Mouse (Mus musculus): Measurements from ENCODE around the gene Accs. TPM values are rescaled to one million over a fixed set of nuclear protein-coding genes. Genes with fewer than 3 reads are reported as not detected.

Gene Accs
- polyA plus RNA-seq, 1 experiment, result 2.4 TPM

GRCm38 (mm10) chr2:93836232-93836785, 13.4 kb downstream of the Accs start:
- no peak overlapping the region for H3K4me3 ChIP-seq (ENCODE audit: insufficient read depth, poor library complexity, severe bottlenecking)
- H3K27me3 ChIP-seq (ENCODE audit: control insufficient read depth, insufficient read depth, insufficient read length), result no peaks in the 10 kb centered on the region
- no peak overlapping the region for H3ac ChIP-seq (ENCODE audit: control insufficient read depth, insufficient read length, low read depth)
- H3K79me3 ChIP-seq (ENCODE audit: low read depth), result no peaks in the 10 kb centered on the region
- no peaks in the 10 kb centered on the region for H3K79me2 ChIP-seq (ENCODE audit: control insufficient read depth, insufficient read depth)
- H3K36me3 ChIP-seq (ENCODE audit: control insufficient read depth, insufficient read depth), result no peaks in the 10 kb centered on the region
- TF ChIP-seq USF1 (IDR thresholded peaks at IDR 0.05; ENCODE audit: low read depth), result no peak
- no peak for TF ChIP-seq MYOD1 (IDR thresholded peaks at IDR 0.05; ENCODE audit: control insufficient read depth, insufficient read length, low read depth)
- no peak for TF ChIP-seq MYOG (IDR thresholded peaks at IDR 0.05; ENCODE audit: control insufficient read depth, extremely low read depth, insufficient read length)
- no peak for TF ChIP-seq MAX (IDR thresholded peaks at IDR 0.05)
- TF ChIP-seq CTCF (IDR thresholded peaks at IDR 0.05; ENCODE audit: control insufficient read depth, insufficient read depth, insufficient read length), result no peak
- TF ChIP-seq CEBPB (IDR thresholded peaks at IDR 0.05; ENCODE audit: low read depth), result no peak
- no peak for TF ChIP-seq FOSL1 (IDR thresholded peaks at IDR 0.05; ENCODE audit: insufficient read depth, low read length, poor library complexity, severe bottlenecking)

GRCm38 (mm10) chr2:93835596-93835995, 14.1 kb downstream of the Accs start:
- Histone ChIP-seq H3K79me3 (ENCODE audit: low read depth) (no peaks in the 10 kb centered on the region), H3ac (ENCODE audit: control insufficient read depth, insufficient read length, low read depth) (no peak overlapping the region), H3K36me3 (ENCODE audit: control insufficient read depth, insufficient read depth) (no peaks in the 10 kb centered on the region), H3K79me2 (ENCODE audit: control insufficient read depth, insufficient read depth) (no peaks in the 10 kb centered on the region), H3K27me3 (ENCODE audit: control insufficient read depth, insufficient read depth, insufficient read length) (no peaks in the 10 kb centered on the region), H3K4me3 (ENCODE audit: insufficient read depth, poor library complexity, severe bottlenecking) (no peak overlapping the region)
- TF ChIP-seq FOSL1 (IDR thresholded peaks at IDR 0.05; ENCODE audit: insufficient read depth, low read length, poor library complexity, severe bottlenecking) (no peak), USF1 (IDR thresholded peaks at IDR 0.05; ENCODE audit: low read depth) (no peak), MAX (IDR thresholded peaks at IDR 0.05) (no peak), CEBPB (IDR thresholded peaks at IDR 0.05; ENCODE audit: low read depth) (no peak), MYOG (IDR thresholded peaks at IDR 0.05; ENCODE audit: control insufficient read depth, extremely low read depth, insufficient read length) (no peak), MYOD1 (IDR thresholded peaks at IDR 0.05; ENCODE audit: control insufficient read depth, insufficient read length, low read depth) (no peak), CTCF (IDR thresholded peaks at IDR 0.05; ENCODE audit: control insufficient read depth, insufficient read depth, insufficient read length) (no peak)

GRCm38 (mm10) chr2:93823519-93823918, 26.2 kb downstream of the Accs start:
- Histone ChIP-seq H3ac (ENCODE audit: control insufficient read depth, insufficient read length, low read depth) (no peak overlapping the region), H3K79me3 (ENCODE audit: low read depth) (no peaks in the 10 kb centered on the region), H3K79me2 (ENCODE audit: control insufficient read depth, insufficient read depth) (peaks cover 14% of the 10 kb centered on the region), H3K4me3 (ENCODE audit: insufficient read depth, poor library complexity, severe bottlenecking) (no peak overlapping the region), H3K36me3 (ENCODE audit: control insufficient read depth, insufficient read depth) (no peaks in the 10 kb centered on the region), H3K27me3 (ENCODE audit: control insufficient read depth, insufficient read depth, insufficient read length) (no peaks in the 10 kb centered on the region)
- TF ChIP-seq CTCF (IDR thresholded peaks at IDR 0.05; ENCODE audit: control insufficient read depth, insufficient read depth, insufficient read length) (peak; percentile 85), USF1 (IDR thresholded peaks at IDR 0.05; ENCODE audit: low read depth) (no peak), CEBPB (IDR thresholded peaks at IDR 0.05; ENCODE audit: low read depth) (peak; percentile 41), MAX (IDR thresholded peaks at IDR 0.05) (peak; percentile 73)

- Histone ChIP-seq H3K27me3 (ENCODE audit: control insufficient read depth, insufficient read depth, insufficient read length) (no peaks in the 10 kb centered on the region), H3K79me3 (ENCODE audit: low read depth) (no peaks in the 10 kb centered on the region)
- peak; percentile 93 for TF ChIP-seq MAX (IDR thresholded peaks at IDR 0.05)
- peak; percentile 100 for TF ChIP-seq CTCF (IDR thresholded peaks at IDR 0.05; ENCODE audit: control insufficient read depth, insufficient read depth, insufficient read length)
- peak; percentile 78 for TF ChIP-seq USF1 (IDR thresholded peaks at IDR 0.05; ENCODE audit: low read depth)
- TF ChIP-seq MYOG (IDR thresholded peaks at IDR 0.05; ENCODE audit: control insufficient read depth, extremely low read depth, insufficient read length), result no peak
These were observed 27.5 kb downstream of the Accs start, which contains the start of gene Ext2 for GRCm38 (mm10) chr2:93822045-93822749. Gene Ext2 (minus strand): TSS chr2:93822568.

GRCm38 (mm10) chr2:93817791-93818190, 32.0 kb downstream of the Accs start:
- H3K79me3 ChIP-seq (ENCODE audit: low read depth), result no peaks in the 10 kb centered on the region
- H3K27me3 ChIP-seq (ENCODE audit: control insufficient read depth, insufficient read depth, insufficient read length), result no peaks in the 10 kb centered on the region
- TF ChIP-seq CEBPB (IDR thresholded peaks at IDR 0.05; ENCODE audit: low read depth) (no peak), FOSL1 (IDR thresholded peaks at IDR 0.05; ENCODE audit: insufficient read depth, low read length, poor library complexity, severe bottlenecking) (no peak), MAX (IDR thresholded peaks at IDR 0.05) (no peak), CTCF (IDR thresholded peaks at IDR 0.05; ENCODE audit: control insufficient read depth, insufficient read depth, insufficient read length) (no peak), USF1 (IDR thresholded peaks at IDR 0.05; ENCODE audit: low read depth) (no peak)
- peaks cover 10% of the 10 kb centered on the region for H3K36me3 ChIP-seq (ENCODE audit: control insufficient read depth, insufficient read depth)
- peaks cover 14% of the 10 kb centered on the region for H3K79me2 ChIP-seq (ENCODE audit: control insufficient read depth, insufficient read depth)
- no peak overlapping the region for H3K4me3 ChIP-seq (ENCODE audit: insufficient read depth, poor library complexity, severe bottlenecking)
- no peak overlapping the region for H3ac ChIP-seq (ENCODE audit: control insufficient read depth, insufficient read length, low read depth)

More at GRCm38 (mm10) chr2:93822045-93822749, 27.5 kb downstream of the Accs start, which contains the start of gene Ext2:
- H3K4me3 ChIP-seq (ENCODE audit: insufficient read depth, poor library complexity, severe bottlenecking), result peak within 1 kb of the TSS; percentile 72
- H3K36me3 ChIP-seq (ENCODE audit: control insufficient read depth, insufficient read depth), result no peaks in the 10 kb centered on the region
- peaks cover 14% of the 10 kb centered on the region for H3K79me2 ChIP-seq (ENCODE audit: control insufficient read depth, insufficient read depth)
- H3ac ChIP-seq (ENCODE audit: control insufficient read depth, insufficient read length, low read depth), result peak within 1 kb of the TSS; percentile 90

- H3K36me3 ChIP-seq (ENCODE audit: control insufficient read depth, insufficient read depth), result peaks cover 27% of the 10 kb centered on the region
- TF ChIP-seq MAX (IDR thresholded peaks at IDR 0.05) (no peak), CEBPB (IDR thresholded peaks at IDR 0.05; ENCODE audit: low read depth) (no peak), CTCF (IDR thresholded peaks at IDR 0.05; ENCODE audit: control insufficient read depth, insufficient read depth, insufficient read length) (no peak), USF1 (IDR thresholded peaks at IDR 0.05; ENCODE audit: low read depth) (no peak)
- H3K79me2 ChIP-seq (ENCODE audit: control insufficient read depth, insufficient read depth), result no peaks in the 10 kb centered on the region
- no peak overlapping the region for H3K4me3 ChIP-seq (ENCODE audit: insufficient read depth, poor library complexity, severe bottlenecking)
- H3ac ChIP-seq (ENCODE audit: control insufficient read depth, insufficient read length, low read depth), result no peak overlapping the region
- H3K79me3 ChIP-seq (ENCODE audit: low read depth), result no peaks in the 10 kb centered on the region
- H3K27me3 ChIP-seq (ENCODE audit: control insufficient read depth, insufficient read depth, insufficient read length), result no peaks in the 10 kb centered on the region
These were observed 36.4 kb downstream of the Accs start for GRCm38 (mm10) chr2:93813343-93813742.

Measured in C2C12 (cell line).